ENCODE assay signal across 8 mouse cellular contexts in the genomic region with DNA sequence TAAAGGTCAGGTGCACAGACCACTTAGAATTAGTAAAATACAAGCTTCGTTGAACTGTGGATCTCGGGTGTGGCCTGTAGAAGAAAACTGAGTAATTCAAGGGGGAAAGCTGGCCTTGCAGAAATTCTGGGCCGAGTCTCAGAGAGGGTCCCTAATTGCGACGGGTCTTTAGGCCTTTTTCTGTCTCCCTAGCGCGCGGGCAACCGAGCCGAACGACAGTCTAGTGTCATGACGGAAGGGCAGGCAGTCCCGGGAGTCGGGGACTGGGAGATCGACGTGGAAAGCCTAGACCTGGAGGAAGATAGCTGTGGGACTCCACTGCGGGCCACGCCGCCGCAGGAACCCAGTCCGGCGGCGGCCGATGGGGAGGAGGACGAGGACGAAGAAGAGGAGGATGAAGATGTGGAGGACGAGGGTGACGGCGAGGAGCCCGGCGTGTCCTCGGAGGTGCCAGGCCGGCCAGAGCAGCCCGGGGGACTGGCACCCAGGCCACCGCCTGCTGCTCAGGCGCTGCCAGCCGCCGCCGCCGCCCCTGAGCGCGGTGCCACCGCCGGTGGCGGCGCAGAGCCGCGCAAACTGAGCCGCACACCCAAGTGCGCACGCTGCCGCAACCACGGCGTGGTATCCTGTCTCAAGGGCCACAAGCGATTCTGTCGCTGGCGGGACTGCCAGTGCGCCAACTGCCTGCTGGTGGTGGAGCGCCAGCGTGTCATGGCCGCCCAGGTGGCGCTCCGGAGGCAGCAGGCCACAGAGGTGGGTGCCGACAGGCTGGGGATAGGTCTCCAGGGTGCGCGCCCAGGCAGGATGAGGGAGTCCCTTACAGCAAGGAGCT. TPM values are rescaled to one million over a fixed set of nuclear protein-coding genes. Genes with fewer than 3 reads are reported as not detected.
A peak's percentile ranks its signal among the peaks of the same experiment; 100 is the strongest.
DNase-seq lines count a peak whose midpoint lies in the region; ATAC-seq and TF ChIP-seq lines count a peak whose summit lies in the region.

No protein-coding gene starts in this region.

- H3K9ac ChIP-seq in heart, embryonic 12.5 days, result peak overlapping the region; percentile 39
- peak overlapping the region; percentile 35; the same call in 1 of the 2 replicates for H3K9ac ChIP-seq in kidney, postnatal 0 days (ENCODE audit: low read depth, low read length)
- H3K9ac ChIP-seq in midbrain, embryonic 14.5 days (replicated peaks; ENCODE audit: low read length), result peak overlapping the region; percentile 23; the same call in 1 of the 2 replicates

- no peaks in the 10 kb centered on the region for H3K36me3 ChIP-seq in testis, adult 2 months (ENCODE audit: control insufficient read depth, insufficient read depth, low read length)
- no peaks in the 10 kb centered on the region for H3K36me3 ChIP-seq in heart, embryonic 12.5 days
- H3K36me3 ChIP-seq in kidney, postnatal 0 days (ENCODE audit: insufficient read depth, low read length), result no peaks in the 10 kb centered on the region
- no peaks in the 10 kb centered on the region for H3K36me3 ChIP-seq in midbrain, embryonic 14.5 days (ENCODE audit: control insufficient read depth, insufficient read depth, low read length)

- under 1% methylated on average over 66 of the region's 66 CpGs for WGBS in heart, embryonic 12.5 days
- 1% methylated on average over 64 of the region's 66 CpGs for WGBS in kidney, postnatal 0 days
- under 1% methylated on average over 65 of the region's 66 CpGs for WGBS in midbrain, embryonic 14.5 days

- no peak for TF ChIP-seq POLR2A in testis, adult 2 months (IDR thresholded peaks at IDR 0.05; ENCODE audit: control insufficient read depth, low read depth, low read length)

- ATAC-seq in heart, embryonic 12.5 days (ENCODE audit: insufficient number of reproducible peaks, low FRiP score), result no peak
- ATAC-seq in kidney, postnatal 0 days (replicated peaks; ENCODE audit: low FRiP score, low read depth), result no peak
- ATAC-seq in midbrain, embryonic 14.5 days (ENCODE audit: low FRiP score, low TSS enrichment), result no peak

- H3K4me3 ChIP-seq in testis, adult 2 months (ENCODE audit: control insufficient read depth, low read depth, low read length), result peak overlapping the region; percentile 50
- peak overlapping the region; percentile 58 for H3K4me3 ChIP-seq in heart, embryonic 12.5 days
- peak overlapping the region; percentile 34 for H3K4me3 ChIP-seq in kidney, postnatal 0 days (replicated peaks; ENCODE audit: low read depth, low read length)
- H3K4me3 ChIP-seq in midbrain, embryonic 14.5 days (replicated peaks; ENCODE audit: low read depth, low read length), result peak overlapping the region; percentile 29

- DNase-seq in adrenal gland, adult 2 months, result peak; percentile 69
- no peak for DNase-seq in adrenal gland, postnatal 4 days (ENCODE audit: low spot score in 2 of 2)
- DNase-seq in testis, postnatal 10 days (ENCODE audit: low spot score), result no peak
- DNase-seq in kidney, postnatal 0 days (ENCODE audit: low spot score), result no peak
- DNase-seq in midbrain, embryonic 14.5 days, result peak; percentile 60
- DNase-seq in layer of hippocampus, postnatal 14 days (ENCODE audit: low spot score in 2 of 2), result no peak

- no peak for TF ChIP-seq CTCF in testis, adult 2 months (IDR thresholded peaks at IDR 0.05; ENCODE audit: control insufficient read depth, insufficient read depth, insufficient replicate concordance, low read depth, low read length)
- TF ChIP-seq CTCF in kidney, postnatal 0 days (IDR thresholded peaks at IDR 0.05; ENCODE audit: low read depth), result peak; percentile 46; the same call in 1 of the 2 replicates

- no peak overlapping the region for H3K27ac ChIP-seq in testis, adult 2 months (ENCODE audit: control insufficient read depth, insufficient read depth, low read depth, low read length)
- no peak overlapping the region for H3K27ac ChIP-seq in heart, embryonic 12.5 days (ENCODE audit: poor library complexity, severe bottlenecking)
- H3K27ac ChIP-seq in kidney, postnatal 0 days, result no peak overlapping the region
- no peak overlapping the region for H3K27ac ChIP-seq in midbrain, embryonic 14.5 days (replicated peaks; ENCODE audit: low read depth, low read length)

- peak overlapping the region; percentile 94 for H3K4me2 ChIP-seq in heart, embryonic 12.5 days
- H3K4me2 ChIP-seq in kidney, postnatal 0 days (ENCODE audit: low read length), result peak overlapping the region; percentile 62
- H3K4me2 ChIP-seq in midbrain, embryonic 14.5 days (ENCODE audit: low read length), result peak overlapping the region; percentile 57

- no peaks in the 10 kb centered on the region for H3K9me3 ChIP-seq in heart, embryonic 12.5 days (replicated peaks)
- no peaks in the 10 kb centered on the region for H3K9me3 ChIP-seq in kidney, postnatal 0 days (replicated peaks; ENCODE audit: low read length)
- no peaks in the 10 kb centered on the region for H3K9me3 ChIP-seq in midbrain, embryonic 14.5 days (ENCODE audit: control insufficient read depth, low read length)

- no peaks in the 10 kb centered on the region; the same call in 1 of the 2 replicates for H3K27me3 ChIP-seq in testis, adult 2 months (ENCODE audit: control insufficient read depth, insufficient read depth, low read length)
- H3K27me3 ChIP-seq in heart, embryonic 12.5 days (replicated peaks), result peaks cover 81% of the 10 kb centered on the region
- peaks cover 86% of the 10 kb centered on the region for H3K27me3 ChIP-seq in kidney, postnatal 0 days (ENCODE audit: insufficient read depth, low read length)
- peaks cover 99% of the 10 kb centered on the region for H3K27me3 ChIP-seq in midbrain, embryonic 14.5 days (ENCODE audit: control insufficient read depth, insufficient read depth, low read length)

- H3K4me1 ChIP-seq in testis, adult 2 months (ENCODE audit: control insufficient read depth, insufficient read depth, low read length), result peaks cover 14% of the 10 kb centered on the region
- peaks cover 20% of the 10 kb centered on the region for H3K4me1 ChIP-seq in heart, embryonic 12.5 days (replicated peaks)
- peaks cover 8% of the 10 kb centered on the region; the same call in 1 of the 2 replicates for H3K4me1 ChIP-seq in kidney, postnatal 0 days (replicated peaks; ENCODE audit: insufficient read depth, low read length)
- peaks cover 18% of the 10 kb centered on the region for H3K4me1 ChIP-seq in midbrain, embryonic 14.5 days (ENCODE audit: control insufficient read depth, insufficient read depth, low read length)

RNA-seq across cellular contexts. Expression of a gene that starts 1.2 kb away (rescaled TPM):
- 10 to 100 TPM in 1 of 2 experiments, 1 to 10 TPM in 1; 2.5 to 11.1 TPM for total RNA-seq in adrenal gland, adult 2 months (2021)
- polyA plus RNA-seq in adrenal gland, adult 2 months (2012; rRNA removed), result 4.3 and 8.2 TPM in 2 replicates
- total RNA-seq in adrenal gland, postnatal 4 days (2021), result 1 to 10 TPM; 2.0 to 2.2 TPM
- 0.25 and 0.54 TPM in 2 replicates for polyA plus RNA-seq in testis, adult 2 months (2012; rRNA removed)
- 0.46 and 0.83 TPM in 2 replicates for polyA plus RNA-seq in heart, embryonic 12.5 days (2016; fragmentation: Nextera tagmentation; extraction: Ambion mirVana)
- 6.0 TPM in 2 replicates for polyA plus RNA-seq in kidney, postnatal 0 days (2015; fragmentation: Nextera tagmentation; extraction: Ambion mirVana)
- 0.09 TPM in 1 of 2 replicates, not detected in the other for polyA plus RNA-seq in midbrain, embryonic 14.5 days (2014; fragmentation: Nextera tagmentation; extraction: Ambion mirVana)
- under 1 TPM; 0.48 to 0.62 TPM for total RNA-seq in layer of hippocampus, postnatal 14 days (2021)

Comparison
In these comparisons a context has a peak if more than half of its experiments do, and no peak if none do; other contexts are left out.
1. DNase-seq: peak in adrenal gland, adult 2 months (single experiment) and midbrain, embryonic 14.5 days (single experiment); none in adrenal gland, postnatal 4 days (0 of 2), testis, postnatal 10 days (single experiment), kidney, postnatal 0 days (single experiment) and layer of hippocampus, postnatal 14 days (0 of 2).
2. Peak in every context shown above with its lines, with median percentiles within 50 percentile points of each other: H3K4me3 ChIP-seq, H3K4me2 ChIP-seq and H3K9ac ChIP-seq.